Mouse (Mus musculus) neural tube, embryonic 12.5 days (tissue): ENCODE data around the gene Borcs6. TPM values are rescaled to one million over a fixed set of nuclear protein-coding genes. Genes with fewer than 3 reads are reported as not detected.
"Not testable (repeated sequence)": the region's sequence is repeated elsewhere in the genome, so short reads cannot be mapped to it uniquely, and the experiment has no call there.

Experiments used
- ATAC-seq: fragments of 200-750 bp; cut with Nextera tagmentation; 2 replicates; pipeline ENCODE4 v1.8.0; 2017; ENCODE audit warnings: low read depth, mild to moderate bottlenecking, moderate TSS enrichment, moderate library complexity; ENCODE audit not compliant: low FRiP score
- H3K27ac ChIP-seq: fragments of 300-500 bp; sonication (generic); 2 replicates; pipeline ENCODE4 v1.5.1; 2016
- H3K27me3 ChIP-seq: fragments of 300-500 bp; sonication (generic); replicated peaks from 2 replicates; pipeline ENCODE4 v1.6.1; 2016; ENCODE audit warnings: mild to moderate bottlenecking
- H3K36me3 ChIP-seq: fragments of 300-500 bp; sonication (generic); 2 replicates; pipeline ENCODE4 v1.6.1; 2016; ENCODE audit warnings: mild to moderate bottlenecking
- H3K4me1 ChIP-seq: fragments of 300-500 bp; sonication (generic); 2 replicates; pipeline ENCODE4 v1.6.1; 2016
- H3K4me2 ChIP-seq: fragments of 300-500 bp; sonication (generic); replicated peaks from 2 replicates; pipeline ENCODE4 v1.6.1; 2016; ENCODE audit warnings: mild to moderate bottlenecking
- H3K4me3 ChIP-seq: fragments of 300-500 bp; sonication (generic); 2 replicates; pipeline ENCODE4 v1.5.1; 2016
- H3K9ac ChIP-seq: fragments of 300-500 bp; sonication (generic); 2 replicates; pipeline ENCODE4 v1.6.1; 2016; ENCODE audit warnings: mild to moderate bottlenecking
- H3K9me3 ChIP-seq: fragments of 300-500 bp; sonication (generic); 2 replicates; pipeline ENCODE4 v1.6.1; 2016; ENCODE audit warnings: mild to moderate bottlenecking
- WGBS: fragments of 180-500 bp; shearing (Covaris S2); methylation state at CpG from one replicate; pipeline ENCODE4 v1.1.7; 2016; 5-methylcytosine and 5-hydroxymethylcytosine counted together
- polyA plus RNA-seq: library from polyadenylated mRNA; unstranded; fragments of >200 nt; fragmentation: Nextera tagmentation; extraction: Ambion mirVana; gene quantifications from 2 replicates; pipeline ENCODE4 v1.2.1, GENCODE M21; 2016

Gene Borcs6
- polyA plus RNA-seq, 1 experiment from 2014 or later = 18.9 TPM

DNA sequence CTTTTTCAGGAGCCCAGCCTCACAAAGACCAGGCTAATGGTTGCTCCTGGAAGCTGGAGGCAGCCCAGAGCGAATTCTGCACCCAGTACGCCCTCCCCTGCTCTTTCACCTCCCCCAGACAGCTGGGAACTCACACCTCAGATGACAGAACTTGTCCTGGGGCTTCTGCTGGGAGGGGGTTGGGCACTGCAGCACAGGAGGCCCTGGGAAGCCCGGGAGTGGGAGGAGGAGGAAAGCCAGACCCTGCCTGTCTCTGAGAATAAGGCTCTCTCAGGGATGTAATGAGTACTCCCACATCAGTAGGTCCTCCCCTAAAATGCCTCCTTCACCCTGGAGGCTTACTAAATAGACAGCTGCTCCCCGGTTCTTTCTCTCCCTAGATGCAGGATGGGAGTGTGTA is 27.6 kb downstream of the Borcs6 start:
- Histone ChIP-seq H3K4me3 (no peak overlapping the region), H3K4me2 (0 out of 2 replicates have a peak overlapping the region, but pooled peaks have one; percentile 96), H3K36me3 (peaks cover 16% of the 10 kb centered on the region), H3K9ac (no peak overlapping the region), H3K4me1 (peaks cover 31% of the 10 kb centered on the region), H3K9me3 (no peaks in the 10 kb centered on the region), H3K27ac (no peak overlapping the region), H3K27me3 (no peaks in the 10 kb centered on the region)
- WGBS = 37% methylated on average over 4 of the region's 4 CpGs
- ATAC-seq = no peak

- Histone ChIP-seq H3K9ac (peak overlapping the region; percentile 100), H3K36me3 (peaks cover 17% of the 10 kb centered on the region), H3K9me3 (no peaks in the 10 kb centered on the region), H3K4me1 (peaks cover 34% of the 10 kb centered on the region), H3K27me3 (no peaks in the 10 kb centered on the region), H3K4me2 (peak overlapping the region; percentile 96), H3K27ac (0 out of 2 replicates have a peak overlapping the region, but pooled peaks have one; percentile 91), H3K4me3 (no peak overlapping the region)
- 64% methylated on average over 2 of the region's 2 CpGs for WGBS
- ATAC-seq = no peak
Measured at GRCm38 (mm10) chr11:69087597-69087996, 28.1 kb downstream of the Borcs6 start.

DNA sequence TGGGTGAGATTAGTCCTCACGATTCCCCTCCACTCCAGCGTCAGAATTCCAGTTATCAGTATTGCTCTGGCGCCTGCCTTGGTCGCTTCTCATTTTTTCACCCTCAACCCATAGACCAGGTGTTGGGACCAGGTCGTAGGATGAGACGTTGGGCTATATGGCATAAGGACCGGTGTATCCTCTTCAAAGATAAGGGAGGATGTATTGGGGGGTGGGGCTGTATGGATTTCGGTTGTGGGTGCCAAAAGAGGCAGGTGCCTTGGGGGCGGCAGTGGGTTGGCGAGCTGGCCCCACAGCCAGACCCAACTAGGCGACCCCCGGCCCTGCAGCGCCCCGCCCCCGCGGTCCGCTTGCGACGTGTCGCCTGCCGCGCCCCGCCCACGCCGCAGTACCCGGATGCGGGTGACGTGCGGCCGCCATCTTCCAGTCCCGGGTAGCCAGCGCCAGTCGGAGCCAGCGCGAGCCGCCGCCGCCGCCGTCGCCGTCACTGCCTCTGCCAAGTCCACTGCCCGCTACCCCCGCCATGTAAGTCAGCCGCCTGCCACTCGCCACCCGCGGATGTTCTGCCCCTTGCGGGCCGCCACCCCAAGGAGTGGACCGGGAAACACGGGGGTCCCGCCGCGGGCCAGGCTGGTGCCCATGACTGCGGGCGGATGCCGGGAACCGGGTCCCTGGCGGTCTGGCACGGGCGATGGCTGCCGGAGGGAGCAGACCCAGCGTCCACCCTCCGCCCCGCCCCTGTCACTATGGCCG is 28.8 kb downstream of the Borcs6 start, which contains the start of gene Vamp2:
Gene Vamp2 (plus strand): TSS at position 388 of the 753 bp plus-strand sequence.
- under 1% methylated on average over 67 of the region's 67 CpGs for WGBS

GRCm38 (mm10) chr11:69088856-69089615 is 29.5 kb downstream of the Borcs6 start:
- ATAC-seq = peak; percentile 26
- peaks cover 17% of the 10 kb centered on the region for H3K36me3 ChIP-seq
- no peaks in the 10 kb centered on the region for H3K27me3 ChIP-seq
- WGBS = 12% methylated on average over 25 of the region's 25 CpGs
- H3K9me3 ChIP-seq = no peaks in the 10 kb centered on the region
- H3K4me2 ChIP-seq = peak overlapping the region; percentile 96
- peak overlapping the region; percentile 97 for H3K4me3 ChIP-seq
- peak overlapping the region; percentile 91 for H3K27ac ChIP-seq
- peak overlapping the region; percentile 100 for H3K9ac ChIP-seq
- peaks cover 34% of the 10 kb centered on the region for H3K4me1 ChIP-seq

More for the DNA sequence above, 28.8 kb downstream of the Borcs6 start, which contains the start of gene Vamp2:
- Histone ChIP-seq H3K9ac (peak within 1 kb of the TSS; percentile 100), H3K36me3 (peaks cover 17% of the 10 kb centered on the region), H3K4me1 (peaks cover 34% of the 10 kb centered on the region), H3K27ac (peak within 1 kb of the TSS; percentile 91), H3K4me3 (peak within 1 kb of the TSS; percentile 97), H3K27me3 (no peaks in the 10 kb centered on the region), H3K4me2 (peak within 1 kb of the TSS; percentile 96), H3K9me3 (no peaks in the 10 kb centered on the region)
- ATAC-seq = peak; percentile 85

- Histone ChIP-seq H3K4me3 (peak overlapping the region; percentile 97), H3K27me3 (no peaks in the 10 kb centered on the region), H3K9me3 (no peaks in the 10 kb centered on the region), H3K9ac (peak overlapping the region; percentile 100), H3K27ac (no peak overlapping the region), H3K4me1 (peaks cover 34% of the 10 kb centered on the region), H3K4me2 (peak overlapping the region; percentile 96), H3K36me3 (peaks cover 17% of the 10 kb centered on the region)
- no peak for ATAC-seq
- 91% methylated on average over 12 of the region's 12 CpGs for WGBS
Measured at GRCm38 (mm10) chr11:69089616-69090290, 30.2 kb downstream of the Borcs6 start.

DNA sequence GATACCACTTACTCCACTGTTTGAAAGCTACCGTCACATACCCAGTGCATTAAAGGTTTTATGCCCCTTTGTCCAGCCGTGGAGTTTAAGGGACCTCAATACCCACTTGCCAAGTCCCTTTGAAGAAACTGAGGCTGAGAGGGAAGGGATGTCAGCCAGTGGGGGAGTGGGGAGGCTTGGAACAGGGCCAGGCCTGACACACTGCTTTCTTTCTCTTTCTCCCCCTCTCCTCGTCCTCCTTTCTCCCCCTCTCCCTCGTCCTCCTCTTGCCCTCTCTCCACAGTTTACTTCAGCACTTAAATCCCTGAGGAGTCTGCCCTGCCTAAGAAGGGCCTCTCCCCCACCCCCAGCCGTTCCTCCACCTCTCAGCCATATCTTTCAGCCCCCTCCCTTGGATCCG is 30.9 kb downstream of the Borcs6 start:
- Histone ChIP-seq H3K4me3 (no peak overlapping the region), H3K4me2 (peak overlapping the region; percentile 96; the same call in 1 of the 2 replicates), H3K27ac (no peak overlapping the region), H3K9me3 (no peaks in the 10 kb centered on the region), H3K4me1 (peaks cover 36% of the 10 kb centered on the region), H3K9ac (no peak overlapping the region), H3K27me3 (no peaks in the 10 kb centered on the region), H3K36me3 (peaks cover 17% of the 10 kb centered on the region)
- ATAC-seq = no peak
- 60% methylated on average over 6 of the region's 6 CpGs for WGBS

DNA sequence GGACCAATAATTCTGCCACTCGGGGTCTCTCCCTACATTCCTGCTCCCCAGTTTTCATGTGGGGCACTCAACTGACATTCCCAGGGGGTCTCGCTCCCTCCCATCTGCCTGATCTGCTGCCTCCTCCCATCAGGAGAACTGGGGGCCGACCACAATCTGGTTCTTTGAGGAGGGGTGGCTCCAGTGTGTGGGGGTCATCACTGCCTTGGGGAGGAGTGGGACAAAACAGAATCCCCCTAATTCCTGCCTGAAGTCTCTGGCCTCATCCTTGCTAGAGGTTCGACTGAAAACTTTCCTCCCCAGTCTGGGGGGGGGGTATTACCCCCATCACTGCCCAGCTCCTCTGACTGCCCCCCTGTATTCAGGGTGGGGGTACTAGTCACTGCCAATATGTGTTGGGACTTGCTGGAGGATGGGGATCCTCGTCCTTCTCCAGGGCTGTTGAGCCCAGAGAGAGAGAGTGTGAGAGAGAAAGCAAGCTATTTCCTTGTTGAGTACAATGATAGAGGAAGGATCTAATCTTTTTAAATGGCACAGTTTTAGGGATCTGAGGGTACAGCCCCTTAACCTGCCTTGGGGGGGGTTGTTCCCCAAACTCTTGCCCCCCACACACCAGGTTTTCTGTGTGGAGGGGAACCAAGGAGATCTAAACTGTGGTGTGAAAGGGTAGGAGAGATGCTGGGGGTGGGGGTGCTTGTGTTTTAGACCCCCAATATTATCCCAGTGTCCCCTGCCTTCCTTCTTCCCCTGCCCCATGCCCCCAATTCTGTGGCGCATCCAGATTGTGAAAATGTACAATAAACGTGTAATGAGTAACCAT is 32.3 kb downstream of the Borcs6 start:
- Histone ChIP-seq H3K9me3 (no peaks in the 10 kb centered on the region), H3K4me1 (peaks cover 49% of the 10 kb centered on the region)
- 66% methylated on average over 7 of the region's 7 CpGs for WGBS

GRCm38 (mm10) chr11:69092386-69092751 is 32.9 kb downstream of the Borcs6 start:
- Histone ChIP-seq H3K27me3 (no peaks in the 10 kb centered on the region), H3K27ac (no peak overlapping the region), H3K4me3 (no peak overlapping the region), H3K9ac (no peak overlapping the region), H3K9me3 (no peaks in the 10 kb centered on the region), H3K4me1 (peaks cover 55% of the 10 kb centered on the region), H3K4me2 (no peak overlapping the region), H3K36me3 (peaks cover 17% of the 10 kb centered on the region)
- ATAC-seq = no peak
- 5% methylated on average over 3 of the region's 3 CpGs for WGBS

More for the DNA sequence above, 32.3 kb downstream of the Borcs6 start:
- Histone ChIP-seq H3K27ac (no peak overlapping the region), H3K36me3 (peaks cover 17% of the 10 kb centered on the region), H3K27me3 (no peaks in the 10 kb centered on the region), H3K4me2 (no peak overlapping the region), H3K4me3 (no peak overlapping the region), H3K9ac (no peak overlapping the region)
- ATAC-seq = no peak

GRCm38 (mm10) chr11:69092871-69093270 is 33.4 kb downstream of the Borcs6 start:
- no peak overlapping the region for H3K27ac ChIP-seq
- ATAC-seq = no peak
- peaks cover 59% of the 10 kb centered on the region for H3K4me1 ChIP-seq
- peaks cover 17% of the 10 kb centered on the region for H3K36me3 ChIP-seq
- no peak overlapping the region for H3K4me3 ChIP-seq
- H3K27me3 ChIP-seq = no peaks in the 10 kb centered on the region
- H3K9ac ChIP-seq = no peak overlapping the region
- H3K4me2 ChIP-seq = no peak overlapping the region
- 92% methylated on average over 4 of the region's 4 CpGs for WGBS
- H3K9me3 ChIP-seq = no peaks in the 10 kb centered on the region

DNA sequence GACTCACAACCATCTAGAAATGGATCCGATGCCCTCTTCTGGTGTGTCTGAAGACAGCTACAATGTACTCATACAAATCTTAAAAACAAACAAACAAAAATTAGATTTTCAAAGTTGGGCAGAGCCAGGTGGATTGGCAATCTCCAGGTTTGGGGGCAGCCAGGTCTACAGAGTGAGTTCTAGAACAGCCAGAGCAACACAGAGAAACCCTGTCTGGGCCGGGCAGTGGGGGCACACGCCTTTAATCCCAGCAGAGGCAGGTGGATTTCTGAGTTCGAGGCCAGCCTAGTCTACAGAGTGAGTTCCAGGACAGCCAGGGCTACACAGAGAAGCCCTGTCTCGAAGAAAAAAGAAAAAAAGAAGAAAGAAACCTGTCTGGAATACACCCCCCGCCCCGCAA is 34.3 kb downstream of the Borcs6 start:
- H3K9ac ChIP-seq, H3K27me3 ChIP-seq, H3K9me3 ChIP-seq, H3K27ac ChIP-seq, H3K4me2 ChIP-seq, H3K4me3 ChIP-seq, ATAC-seq: not testable (repeated sequence)
- peaks cover 17% of the 10 kb centered on the region for H3K36me3 ChIP-seq
- peaks cover 63% of the 10 kb centered on the region for H3K4me1 ChIP-seq
- WGBS = 88% methylated on average over 7 of the region's 7 CpGs

GRCm38 (mm10) chr11:69094697-69095429 is 35.3 kb downstream of the Borcs6 start, which contains the start of gene Per1:
Gene Per1 (plus strand): TSS chr11:69095217.
- Histone ChIP-seq H3K4me1 (peaks cover 63% of the 10 kb centered on the region), H3K4me2 (peak within 1 kb of the TSS; percentile 88), H3K36me3 (peaks cover 17% of the 10 kb centered on the region), H3K9ac (peak within 1 kb of the TSS; percentile 60), H3K27me3 (no peaks in the 10 kb centered on the region), H3K4me3 (peak within 1 kb of the TSS; percentile 43), H3K27ac (no peak within 1 kb of the TSS; the same call in 1 of the 2 replicates), H3K9me3 (no peaks in the 10 kb centered on the region)
- under 1% methylated on average over 37 of the region's 37 CpGs for WGBS
- ATAC-seq = peak; percentile 92
